Mouse (Mus musculus) CH12.LX (cell line): ENCODE results near the gene Myrfl. TPM values are rescaled to one million over a fixed set of nuclear protein-coding genes. Genes with fewer than 3 reads are reported as not detected.

Source experiments
- DNase-seq: peaks from one replicate; pipeline ENCODE4 v3.0.0-alpha.2; 2013; ENCODE audit errors: extremely low read depth
- H3K27ac ChIP-seq: 2 replicates; pipeline ENCODE4 v1.5.1; 2012; ENCODE audit warnings: low read depth, mild to moderate bottlenecking, control low read depth, moderate library complexity; ENCODE audit not compliant: insufficient read depth
- H3K27me3 ChIP-seq: replicated peaks from 2 replicates; pipeline ENCODE3; 2012; ENCODE audit warnings: inconsistent platforms
- H3K36me3 ChIP-seq, 2 experiments: replicated peaks in 1 of 2; 2 replicates each; pipeline versions ENCODE3 to v1.6.1; 2012; ENCODE audit warnings: inconsistent platforms in 1 of 2, low read length in 1 of 2, mild to moderate bottlenecking in 1 of 2, mixed read lengths in 1 of 2, moderate library complexity in 1 of 2; ENCODE audit not compliant: control insufficient read depth in 1 of 2, insufficient read depth in 1 of 2
- H3K4me1 ChIP-seq, 2 experiments: 2 replicates each; pipeline ENCODE4 v1.6.1; 2012; ENCODE audit warnings: inconsistent platforms in 1 of 2, moderate library complexity in 1 of 2; ENCODE audit not compliant: insufficient read depth in 2 of 2, control insufficient read depth in 1 of 2
- H3K4me2 ChIP-seq: 2 replicates; pipeline ENCODE4 v1.6.1; 2012; ENCODE audit warnings: low read depth, mild to moderate bottlenecking, control low read depth; ENCODE audit not compliant: poor library complexity, insufficient read depth, severe bottlenecking
- H3K4me3 ChIP-seq, 3 experiments: fragments of 150-350 bp in 1 of 3; sonication (generic) in 1 of 3; replicated peaks in 1 of 3; 2 replicates each; pipeline versions ENCODE3 to v1.5.1; 2011 to 2012; ENCODE audit warnings: low read depth in 2 of 3, low read length in 2 of 3, mild to moderate bottlenecking in 2 of 3, moderate library complexity in 2 of 3, control low read depth in 1 of 3, improper control_type of control experiment in 1 of 3, inconsistent platforms in 1 of 3, mixed read lengths in 1 of 3; ENCODE audit not compliant: poor library complexity in 1 of 3
- H3K79me2 ChIP-seq: replicated peaks from 2 replicates; pipeline ENCODE4 v1.6.1; 2012; ENCODE audit warnings: mild to moderate bottlenecking, moderate library complexity; ENCODE audit not compliant: control insufficient read depth, poor library complexity, insufficient read depth, severe bottlenecking; ENCODE audit errors: extremely low read depth
- H3K9ac ChIP-seq: 2 replicates; pipeline ENCODE4 v1.6.1; 2012; ENCODE audit warnings: low read depth, mild to moderate bottlenecking, control low read depth, moderate library complexity; ENCODE audit not compliant: insufficient read depth
- H3K9me3 ChIP-seq: replicated peaks from 2 replicates; pipeline ENCODE3; 2012; ENCODE audit warnings: low read length, inconsistent platforms, mixed read lengths
- BHLHE40 ChIP-seq: IDR thresholded peaks from 2 replicates; pipeline ENCODE4 v1.6.1; 2011; ENCODE audit warnings: mild to moderate bottlenecking, low read depth, low read length, improper control_type of control experiment
- CHD1 ChIP-seq: IDR thresholded peaks from 2 replicates; pipeline ENCODE4 v1.6.1; 2012; ENCODE audit warnings: low read depth, low read length, improper control_type of control experiment, inconsistent platforms
- CHD2 ChIP-seq: IDR thresholded peaks from 2 replicates; pipeline ENCODE4 v1.6.1; 2011; ENCODE audit warnings: low read length, improper control_type of control experiment
- CTCF ChIP-seq, 2 experiments: IDR thresholded peaks in 1 of 2; conservative IDR thresholded peaks in 1 of 2; 2 replicates each; pipeline ENCODE4 v1.5.1; 2011 to 2012; ENCODE audit warnings: low read depth in 2 of 2, low read length in 2 of 2, improper control_type of control experiment in 1 of 2, inconsistent platforms in 1 of 2, mild to moderate bottlenecking in 1 of 2, moderate library complexity in 1 of 2
- E2F4 ChIP-seq: IDR thresholded peaks from 2 replicates; pipeline ENCODE4 v1.6.1; 2011; ENCODE audit warnings: low read depth, low read length, improper control_type of control experiment; ENCODE audit not compliant: insufficient replicate concordance
- ELF1 ChIP-seq: IDR thresholded peaks from 2 replicates; pipeline ENCODE4 v1.6.1; 2014; ENCODE audit warnings: low read depth, mild to moderate bottlenecking, inconsistent platforms, low read length, improper control_type of control experiment
- EP300 ChIP-seq: IDR thresholded peaks from 2 replicates; pipeline ENCODE4 v1.6.1; 2011; ENCODE audit warnings: low read length, improper control_type of control experiment
- ETS1 ChIP-seq: conservative IDR thresholded peaks from 2 replicates; pipeline ENCODE4 v1.6.1; 2012; ENCODE audit warnings: low read depth, mild to moderate bottlenecking, inconsistent platforms, low read length, improper control_type of control experiment, moderate library complexity
- GABPA ChIP-seq: IDR thresholded peaks from 2 replicates; pipeline ENCODE4 v1.6.1; 2012; ENCODE audit warnings: low read depth, low read length, improper control_type of control experiment, inconsistent platforms; ENCODE audit not compliant: insufficient replicate concordance
- HCFC1 ChIP-seq: IDR thresholded peaks from 2 replicates; pipeline ENCODE4 v1.6.1; 2012; ENCODE audit warnings: low read depth, mild to moderate bottlenecking, inconsistent platforms, low read length, improper control_type of control experiment
- IRF4 ChIP-seq: IDR thresholded peaks from 2 replicates; pipeline ENCODE4 v1.6.1; 2014; ENCODE audit warnings: low read depth, mild to moderate bottlenecking, inconsistent platforms, low read length, improper control_type of control experiment
- JUN ChIP-seq: IDR thresholded peaks from 2 replicates; pipeline ENCODE4 v1.6.1; 2011; ENCODE audit warnings: low read depth, mild to moderate bottlenecking, low read length, improper control_type of control experiment, moderate library complexity; ENCODE audit not compliant: insufficient read depth
- JUND ChIP-seq: conservative IDR thresholded peaks from 2 replicates; pipeline ENCODE4 v1.6.1; 2011; ENCODE audit warnings: low read depth, low read length, improper control_type of control experiment
- KAT2A ChIP-seq: IDR thresholded peaks from 2 replicates; pipeline ENCODE4 v1.6.1; 2012; ENCODE audit warnings: low read length, improper control_type of control experiment, inconsistent platforms; ENCODE audit not compliant: insufficient replicate concordance
- MAFK ChIP-seq: IDR thresholded peaks from 2 replicates; pipeline ENCODE4 v1.6.1; 2011; ENCODE audit warnings: low read length, improper control_type of control experiment; ENCODE audit not compliant: insufficient replicate concordance
- MAX ChIP-seq: IDR thresholded peaks from 2 replicates; pipeline ENCODE4 v1.6.1; 2011; ENCODE audit warnings: low read length, improper control_type of control experiment
- MAZ ChIP-seq: IDR thresholded peaks from 2 replicates; pipeline ENCODE4 v1.6.1; 2012; ENCODE audit warnings: low read depth, mild to moderate bottlenecking, inconsistent platforms, low read length, improper control_type of control experiment, moderate library complexity
- MEF2A ChIP-seq: IDR thresholded peaks from 2 replicates; pipeline ENCODE4 v1.6.1; 2014; ENCODE audit warnings: low read depth, mild to moderate bottlenecking, inconsistent platforms, low read length, improper control_type of control experiment, borderline replicate concordance
- MXI1 ChIP-seq: IDR thresholded peaks from 2 replicates; pipeline ENCODE4 v1.6.1; 2011; ENCODE audit warnings: mild to moderate bottlenecking, low read depth, low read length, improper control_type of control experiment
- MYC ChIP-seq: IDR thresholded peaks from 2 replicates; pipeline ENCODE4 v1.6.1; 2011; ENCODE audit warnings: low read depth, mild to moderate bottlenecking, improper control_type of control experiment, low read length
- NELFE ChIP-seq: IDR thresholded peaks from 2 replicates; pipeline ENCODE4 v1.6.1; 2011; ENCODE audit warnings: low read depth, low read length, improper control_type of control experiment
- NRF1 ChIP-seq: IDR thresholded peaks from 2 replicates; pipeline ENCODE4 v1.6.1; 2014; ENCODE audit warnings: low read depth, mild to moderate bottlenecking, inconsistent platforms, low read length, improper control_type of control experiment, moderate library complexity
- PAX5 ChIP-seq: IDR thresholded peaks from 2 replicates; pipeline ENCODE4 v1.6.1; 2012; ENCODE audit warnings: low read length, inconsistent platforms, mixed read lengths
- POLR2A ChIP-seq: IDR thresholded peaks from 2 replicates; pipeline ENCODE4 v1.6.1; 2011; ENCODE audit warnings: low read depth, mild to moderate bottlenecking, improper control_type of control experiment, low read length
- POLR2AphosphoS2 ChIP-seq: IDR thresholded peaks from 2 replicates; pipeline ENCODE4 v1.6.1; 2011; ENCODE audit warnings: low read depth, low read length, improper control_type of control experiment
- RAD21 ChIP-seq: IDR thresholded peaks from 2 replicates; pipeline ENCODE4 v1.6.1; 2011; ENCODE audit warnings: low read depth, mild to moderate bottlenecking, low read length, improper control_type of control experiment, moderate library complexity
- RCOR1 ChIP-seq: conservative IDR thresholded peaks from 2 replicates; pipeline ENCODE4 v1.6.1; 2012; ENCODE audit warnings: low read depth, mild to moderate bottlenecking, inconsistent platforms, low read length, improper control_type of control experiment
- SIN3A ChIP-seq: IDR thresholded peaks from 2 replicates; pipeline ENCODE4 v1.6.1; 2012; ENCODE audit warnings: low read length, improper control_type of control experiment, inconsistent platforms
- SMC3 ChIP-seq: IDR thresholded peaks from 2 replicates; pipeline ENCODE4 v1.6.1; 2011; ENCODE audit warnings: low read depth, low read length, improper control_type of control experiment
- TBP ChIP-seq: conservative IDR thresholded peaks from 2 replicates; pipeline ENCODE4 v1.6.1; 2011; ENCODE audit warnings: low read depth, low read length, improper control_type of control experiment
- TCF12 ChIP-seq: IDR thresholded peaks from 2 replicates; pipeline ENCODE4 v1.6.1; 2014; ENCODE audit warnings: low read depth, mild to moderate bottlenecking, inconsistent platforms, low read length, improper control_type of control experiment
- UBTF ChIP-seq: IDR thresholded peaks from 2 replicates; pipeline ENCODE4 v1.6.1; 2012; ENCODE audit warnings: low read depth, mild to moderate bottlenecking, inconsistent platforms, low read length, improper control_type of control experiment, moderate library complexity
- USF1 ChIP-seq: IDR thresholded peaks from 2 replicates; pipeline ENCODE4 v1.6.1; 2014; ENCODE audit warnings: low read depth, mild to moderate bottlenecking, inconsistent platforms, low read length, improper control_type of control experiment
- USF2 ChIP-seq: conservative IDR thresholded peaks from 2 replicates; pipeline ENCODE4 v1.6.1; 2011; ENCODE audit warnings: low read depth, low read length, improper control_type of control experiment
- ZC3H11A ChIP-seq: IDR thresholded peaks from 2 replicates; pipeline ENCODE4 v1.6.1; 2012; ENCODE audit warnings: low read depth, mild to moderate bottlenecking, inconsistent platforms, low read length, improper control_type of control experiment
- ZKSCAN1 ChIP-seq: IDR thresholded peaks from 2 replicates; pipeline ENCODE4 v1.6.1; 2012; ENCODE audit warnings: low read depth, inconsistent platforms, low read length, improper control_type of control experiment, borderline replicate concordance
- ZMIZ1 ChIP-seq: IDR thresholded peaks from 2 replicates; pipeline ENCODE4 v1.6.1; 2012; ENCODE audit warnings: low read depth, mild to moderate bottlenecking, inconsistent platforms, low read length, improper control_type of control experiment
- ZNF384 ChIP-seq: IDR thresholded peaks from 2 replicates; pipeline ENCODE4 v1.6.1; 2012; ENCODE audit warnings: low read depth, low read length, improper control_type of control experiment, inconsistent platforms
- dilution Hi-C: fragments of 300-500 bp; cut with MboI; formaldehyde crosslinking; loops from 2 replicates; pipeline ENCODE4 v1.14.3; 2020; ENCODE audit warnings: low sequenced_read_pairs; ENCODE audit not compliant: extremely low pct_unique_long_range_greater_than_20kb, extremely low pct_ligation_motif_present
- in situ Hi-C: fragments of 300-500 bp; cut with MboI; formaldehyde crosslinking; loops from 3 replicates; pipeline ENCODE4 v1.14.3; 2019; ENCODE audit warnings: low sequenced_read_pairs, low pct_ligation_motif_present, low pct_unique_long_range_greater_than_20kb, mixed read lengths
- polyA plus RNA-seq: library from polyadenylated mRNA; unstranded; fragments of >175 nt; gene quantifications from 2 replicates; pipeline ENCODE4 v1.2.1, GENCODE M21; 2012; ENCODE audit warnings: low read depth; ENCODE audit not compliant: insufficient read length
- total RNA-seq, 2 experiments: library from RNA; depleted of rRNA; stranded (reverse); fragments of 300-350 nt in 1 of 2; fragments of >200 nt in 1 of 2; gene quantifications; 2 replicates each; pipeline ENCODE4 v1.2.3; 2012 to 2014

The Myrfl gene
- total and polyA plus RNA-seq, 3 experiments = not detected

DNA sequence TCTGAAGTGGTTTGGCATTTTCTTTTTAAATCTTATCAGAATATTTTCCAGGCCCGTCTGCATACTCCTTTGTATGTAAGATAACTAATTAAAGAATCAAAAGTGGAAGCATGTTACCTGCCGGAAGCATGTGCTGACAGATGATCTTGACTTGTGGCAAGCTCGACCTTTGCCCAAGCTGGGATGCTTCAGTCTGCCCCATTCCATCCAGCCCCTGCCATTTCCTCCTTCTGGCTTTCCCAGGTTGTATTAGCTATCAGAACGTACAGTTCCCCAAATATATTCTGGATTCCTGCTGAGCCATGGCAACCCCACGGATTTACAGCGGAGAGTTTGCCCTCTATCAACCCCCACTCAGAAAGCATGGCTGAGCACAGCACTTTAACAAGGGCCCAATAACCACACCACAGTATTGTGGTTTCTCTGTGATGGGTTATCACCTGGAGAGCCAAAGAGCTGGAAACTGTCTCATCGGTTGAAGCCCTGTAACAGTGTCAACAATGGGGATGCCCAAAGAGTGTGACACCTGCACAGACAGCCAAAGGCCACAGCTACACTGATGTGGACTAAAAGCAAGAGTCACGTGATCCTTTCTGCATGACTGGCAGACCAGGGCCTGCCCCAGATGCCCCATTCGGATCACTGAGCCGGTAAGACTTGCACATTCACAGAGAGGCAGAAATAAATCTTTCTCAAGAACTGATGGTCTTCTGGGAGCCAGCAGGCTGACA lies 150.3 kb downstream of the Myrfl start:
- Histone ChIP-seq H3K27me3 (no peaks in the 10 kb centered on the region), H3K9me3 (peaks cover 5% of the 10 kb centered on the region), H3K79me2 (no peaks in the 10 kb centered on the region), H3K27ac (peak overlapping the region; percentile 60; the same call in 1 of the 2 replicates), H3K4me1 (peaks cover 14 to 37% of the 10 kb centered on the region in 2 experiments), H3K4me2 (peak overlapping the region; percentile 64), H3K4me3 (peak overlapping the region in 2 of 3 experiments; percentile 33 to 35), H3K9ac (no peak overlapping the region), H3K36me3 (no peaks in the 10 kb centered on the region)
- peak; percentile 89 for DNase-seq
- in situ Hi-C loops (no loop called here), dilution Hi-C loops (no loop called here)
- TF ChIP-seq MAFK = 0 out of 2 replicates have a peak, but pooled peaks have one; percentile 58
- TF ChIP-seq NELFE = no peak
- TF ChIP-seq JUND = 0 out of 2 replicates have a peak, but pooled peaks have one; percentile 32
- peak; percentile 96 for TF ChIP-seq USF2
- no peak for TF ChIP-seq KAT2A
- TF ChIP-seq ZNF384 = peak; percentile 3; the same call in 1 of the 2 replicates
- TF ChIP-seq MXI1 = peak; percentile 72; the same call in 1 of the 2 replicates
- TF ChIP-seq CHD1 = no peak
- no peak for TF ChIP-seq JUN
- no peak for TF ChIP-seq UBTF
- TF ChIP-seq SIN3A = peak; percentile 75
- no peak for TF ChIP-seq HCFC1
- no peak for TF ChIP-seq ZC3H11A
- peak; percentile 48; the same call in 1 of the 2 replicates for TF ChIP-seq MAZ
- TF ChIP-seq MAX = peak; percentile 87
- peak; percentile 68; the same call in 1 of the 2 replicates for TF ChIP-seq MYC
- TF ChIP-seq USF1 = peak; percentile 94
- TF ChIP-seq IRF4 = peak; percentile 83
- no peak for TF ChIP-seq CTCF (conservative IDR thresholded peaks at IDR 0.05 in 1 of 2, IDR thresholded peaks at IDR 0.05 in 1 of 2; ENCODE audit: low read depth in 2 of 2, low read length in 2 of 2)
- peak; percentile 97 for TF ChIP-seq TCF12
- TF ChIP-seq MEF2A = peak; percentile 90
- TF ChIP-seq E2F4 = no peak
- peak; percentile 99 for TF ChIP-seq BHLHE40
- no peak for TF ChIP-seq POLR2A
- peak; percentile 50; the same call in 1 of the 2 replicates for TF ChIP-seq CHD2
- TF ChIP-seq ZKSCAN1 = no peak
- no peak for TF ChIP-seq POLR2AphosphoS2
- peak; percentile 81 for TF ChIP-seq EP300
- TF ChIP-seq SMC3 = 0 out of 2 replicates have a peak, but pooled peaks have one; percentile 10
- TF ChIP-seq NRF1 = peak; percentile 35; the same call in 1 of the 2 replicates
- TF ChIP-seq RAD21 = no peak; the same call in 1 of the 2 replicates
- no peak for TF ChIP-seq ELF1
- TF ChIP-seq ZMIZ1 = no peak
- 0 out of 2 replicates have a peak, but pooled peaks have one; percentile 19 for TF ChIP-seq RCOR1
- peak; percentile 94 for TF ChIP-seq ETS1
- no peak for TF ChIP-seq PAX5
- TF ChIP-seq GABPA = no peak
- no peak for TF ChIP-seq TBP
